Mouse (Mus musculus) MEL (cell line): ENCODE data around the gene Gm6040. TPM values are rescaled to one million over a fixed set of nuclear protein-coding genes. Genes with fewer than 3 reads are reported as not detected.

Experiments
- DNase-seq: peaks from one replicate; pipeline ENCODE4 v3.0.0; 2011; ENCODE audit warnings: low read depth, low spot score
- H3K27ac ChIP-seq: 2 replicates; pipeline ENCODE4 v1.5.1; 2012; ENCODE audit warnings: low read depth, mild to moderate bottlenecking, control low read depth, low read length, moderate library complexity; ENCODE audit not compliant: control insufficient read depth
- H3K27me3 ChIP-seq, 2 experiments: fragments of 150-350 bp in 1 of 2; sonication (generic) in 1 of 2; 2 replicates each; pipeline ENCODE4 v1.6.1; 2012; ENCODE audit warnings: low read length in 2 of 2, mild to moderate bottlenecking in 2 of 2, improper control_type of control experiment in 1 of 2, moderate library complexity in 1 of 2; ENCODE audit not compliant: insufficient read depth in 2 of 2, control insufficient read depth in 1 of 2
- H3K36me3 ChIP-seq, 2 experiments: 2 replicates each; pipeline ENCODE4 v1.6.1; 2012 to 2014; ENCODE audit warnings: low read length in 2 of 2, improper control_type of control experiment in 1 of 2, inconsistent platforms in 1 of 2, mild to moderate bottlenecking in 1 of 2; ENCODE audit not compliant: insufficient read depth in 2 of 2, control insufficient read depth in 1 of 2
- H3K4me1 ChIP-seq, 2 experiments: fragments of 150-350 bp in 1 of 2; sonication (generic) in 1 of 2; 2 replicates each; pipeline ENCODE4 v1.6.1; 2012; ENCODE audit warnings: low read length in 2 of 2, improper control_type of control experiment in 1 of 2, mild to moderate bottlenecking in 1 of 2; ENCODE audit not compliant: insufficient read depth in 2 of 2, control insufficient read depth in 1 of 2
- H3K4me3 ChIP-seq, 2 experiments: fragments of 150-350 bp in 1 of 2; sonication (generic) in 1 of 2; 2 replicates each; pipeline ENCODE4 v1.5.1; 2012; ENCODE audit warnings: low read depth in 2 of 2, low read length in 2 of 2, mild to moderate bottlenecking in 2 of 2, moderate library complexity in 2 of 2, control low read depth in 1 of 2, improper control_type of control experiment in 1 of 2; ENCODE audit not compliant: control insufficient read depth in 1 of 2, insufficient read depth in 1 of 2
- H3K79me2 ChIP-seq: 2 replicates; pipeline ENCODE4 v1.6.1; 2012; ENCODE audit warnings: mild to moderate bottlenecking, low read length, moderate library complexity; ENCODE audit not compliant: control insufficient read depth, poor library complexity, insufficient read depth
- H3K9ac ChIP-seq: 2 replicates; pipeline ENCODE4 v1.6.1; 2012; ENCODE audit warnings: low read depth, mild to moderate bottlenecking, control low read depth, low read length, moderate library complexity; ENCODE audit not compliant: control insufficient read depth, poor library complexity, severe bottlenecking
- H3K9me3 ChIP-seq: fragments of 150-350 bp; sonication (generic); replicated peaks from 2 replicates; pipeline ENCODE4 v1.6.1; 2012; ENCODE audit warnings: mild to moderate bottlenecking, low read length, improper control_type of control experiment, moderate library complexity; ENCODE audit not compliant: insufficient read depth
- BHLHE40 ChIP-seq: IDR thresholded peaks from 2 replicates; pipeline ENCODE4 v1.6.1; 2012; ENCODE audit warnings: low read depth, mild to moderate bottlenecking, inconsistent platforms, low read length, improper control_type of control experiment, borderline replicate concordance
- CHD1 ChIP-seq: IDR thresholded peaks from 2 replicates; pipeline ENCODE4 v1.6.1; 2012; ENCODE audit warnings: low read depth, mild to moderate bottlenecking, inconsistent platforms, low read length, improper control_type of control experiment
- CTCF ChIP-seq, 3 experiments: IDR thresholded peaks in 2 of 3; conservative IDR thresholded peaks in 1 of 3; 2 replicates each; pipeline ENCODE4 v1.5.1; 2011 to 2012; ENCODE audit warnings: low read length in 3 of 3, low read depth in 2 of 3, mild to moderate bottlenecking in 2 of 3, improper control_type of control experiment in 1 of 3, inconsistent platforms in 1 of 3, mixed read lengths in 1 of 3, moderate library complexity in 1 of 3; ENCODE audit not compliant: control insufficient read depth in 1 of 3, insufficient read depth in 1 of 3, poor library complexity in 1 of 3, severe bottlenecking in 1 of 3
- E2F4 ChIP-seq: IDR thresholded peaks from 2 replicates; pipeline ENCODE4 v1.6.1; 2011; ENCODE audit warnings: low read depth, low read length, improper control_type of control experiment, borderline replicate concordance
- ELF1 ChIP-seq: IDR thresholded peaks from 2 replicates; pipeline ENCODE4 v1.6.1; 2014; ENCODE audit warnings: low read depth, mild to moderate bottlenecking, inconsistent platforms, low read length, improper control_type of control experiment, moderate library complexity
- EP300 ChIP-seq, 2 experiments: IDR thresholded peaks; 2 replicates each; pipeline ENCODE4 v1.6.1; 2011; ENCODE audit warnings: improper control_type of control experiment in 2 of 2, low read length in 2 of 2, low read depth in 1 of 2, mild to moderate bottlenecking in 1 of 2
- HCFC1 ChIP-seq: IDR thresholded peaks from 2 replicates; pipeline ENCODE4 v1.6.1; 2012; ENCODE audit warnings: low read depth, mild to moderate bottlenecking, inconsistent platforms, low read length, improper control_type of control experiment, moderate library complexity
- JUND ChIP-seq: IDR thresholded peaks from 2 replicates; pipeline ENCODE4 v1.6.1; 2011; ENCODE audit warnings: low read depth, mild to moderate bottlenecking, improper control_type of control experiment, low read length
- KAT2A ChIP-seq: conservative IDR thresholded peaks from 2 replicates; pipeline ENCODE4 v1.6.1; 2012; ENCODE audit warnings: low read depth, low read length, improper control_type of control experiment, inconsistent platforms
- MAZ ChIP-seq: IDR thresholded peaks from 2 replicates; pipeline ENCODE4 v1.6.1; 2012; ENCODE audit warnings: low read depth, mild to moderate bottlenecking, inconsistent platforms, low read length, improper control_type of control experiment
- MEF2A ChIP-seq: IDR thresholded peaks from 2 replicates; pipeline ENCODE4 v1.6.1; 2014; ENCODE audit warnings: low read depth, mild to moderate bottlenecking, inconsistent platforms, low read length, improper control_type of control experiment; ENCODE audit not compliant: poor library complexity, insufficient replicate concordance, severe bottlenecking; ENCODE audit errors: extremely low read depth
- MYB ChIP-seq: IDR thresholded peaks from 2 replicates; pipeline ENCODE4 v1.6.1; 2011; ENCODE audit warnings: mild to moderate bottlenecking, low read depth, low read length, improper control_type of control experiment
- MYC ChIP-seq: IDR thresholded peaks from 2 replicates; pipeline ENCODE4 v1.6.1; 2011; ENCODE audit warnings: low read depth, mild to moderate bottlenecking, low read length, improper control_type of control experiment, moderate library complexity
- NRF1 ChIP-seq: IDR thresholded peaks from 2 replicates; pipeline ENCODE4 v1.6.1; 2014; ENCODE audit warnings: low read depth, mild to moderate bottlenecking, inconsistent platforms, low read length, improper control_type of control experiment, moderate library complexity; ENCODE audit not compliant: poor library complexity, insufficient read depth, severe bottlenecking
- POLR2A ChIP-seq, 2 experiments: IDR thresholded peaks; 2 replicates each; pipeline ENCODE4 v1.6.1; 2011 to 2012; ENCODE audit warnings: low read length in 2 of 2, mild to moderate bottlenecking in 2 of 2, control low read depth in 1 of 2, improper control_type of control experiment in 1 of 2, low read depth in 1 of 2, moderate library complexity in 1 of 2; ENCODE audit not compliant: control insufficient read depth in 1 of 2, insufficient read depth in 1 of 2, poor library complexity in 1 of 2
- POLR2AphosphoS2 ChIP-seq: IDR thresholded peaks from 2 replicates; pipeline ENCODE4 v1.6.1; 2011; ENCODE audit warnings: low read length, improper control_type of control experiment
- SIN3A ChIP-seq: IDR thresholded peaks from 2 replicates; pipeline ENCODE4 v1.6.1; 2012; ENCODE audit warnings: low read length, improper control_type of control experiment, inconsistent platforms
- SMC3 ChIP-seq: IDR thresholded peaks from 2 replicates; pipeline ENCODE4 v1.6.1; 2011; ENCODE audit warnings: low read depth, low read length, improper control_type of control experiment
- TAL1 ChIP-seq: IDR thresholded peaks from 2 replicates; pipeline ENCODE4 v1.6.1; 2012; ENCODE audit warnings: mild to moderate bottlenecking, inconsistent platforms, low read length, moderate library complexity, mixed read lengths
- polyA plus RNA-seq, 2 experiments: library from polyadenylated mRNA; stranded (reverse) in 1 of 2; unstranded in 1 of 2; fragments of >175 nt in 1 of 2; fragments of >200 nt in 1 of 2; gene quantifications; 2 replicates each; pipeline versions ENCODE4 v1.2.1 to v1.2.4; 2012; ENCODE audit warnings: low replicate concordance in 2 of 2, low read depth in 1 of 2; ENCODE audit not compliant: insufficient read length in 2 of 2, insufficient read depth in 1 of 2, missing spikeins in 1 of 2
- total RNA-seq: library from RNA; depleted of rRNA; stranded (reverse); fragments of 300-350 nt; gene quantifications from 2 replicates; pipeline ENCODE4 v1.2.3, GENCODE M21; 2012

The Gm6040 gene
- total and polyA plus RNA-seq, 3 experiments: not detected

DNA sequence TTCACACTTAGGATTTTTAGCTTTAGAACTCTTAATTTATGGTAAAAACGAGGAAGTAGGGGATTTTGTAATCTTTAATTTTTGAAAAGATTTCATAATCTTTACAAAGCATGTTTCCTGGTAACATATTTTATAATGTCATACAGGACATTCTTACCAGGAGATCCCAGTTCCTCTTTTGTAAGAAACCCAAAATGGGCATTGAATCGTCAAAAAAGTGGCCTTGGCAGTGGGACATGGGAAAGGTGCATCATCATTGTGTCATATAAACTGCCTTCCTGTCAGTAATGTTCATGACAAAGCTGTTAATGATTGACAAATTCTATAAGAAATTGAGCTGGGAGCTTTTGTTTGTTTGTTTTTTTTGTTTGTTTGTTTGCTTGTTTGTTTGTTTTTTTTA is 13.6 kb downstream of the Gm6040 start:
- TF ChIP-seq TAL1: no peak
- TF ChIP-seq CHD1: no peak
- no peak for TF ChIP-seq EP300 (IDR thresholded peaks at IDR 0.05; ENCODE audit: low read depth in 1 of 2, low read length in 2 of 2)
- TF ChIP-seq MYB: no peak
- no peak for TF ChIP-seq SMC3
- H3K27me3 ChIP-seq: no peaks in the 10 kb centered on the region
- no peaks in the 10 kb centered on the region for H3K36me3 ChIP-seq
- H3K79me2 ChIP-seq: no peaks in the 10 kb centered on the region
- H3K4me3 ChIP-seq: no peak overlapping the region
- no peak for DNase-seq
- no peak overlapping the region for H3K9ac ChIP-seq
- H3K9me3 ChIP-seq: no peaks in the 10 kb centered on the region
- H3K4me1 ChIP-seq: no peaks in the 10 kb centered on the region
- H3K27ac ChIP-seq: no peak overlapping the region

DNA sequence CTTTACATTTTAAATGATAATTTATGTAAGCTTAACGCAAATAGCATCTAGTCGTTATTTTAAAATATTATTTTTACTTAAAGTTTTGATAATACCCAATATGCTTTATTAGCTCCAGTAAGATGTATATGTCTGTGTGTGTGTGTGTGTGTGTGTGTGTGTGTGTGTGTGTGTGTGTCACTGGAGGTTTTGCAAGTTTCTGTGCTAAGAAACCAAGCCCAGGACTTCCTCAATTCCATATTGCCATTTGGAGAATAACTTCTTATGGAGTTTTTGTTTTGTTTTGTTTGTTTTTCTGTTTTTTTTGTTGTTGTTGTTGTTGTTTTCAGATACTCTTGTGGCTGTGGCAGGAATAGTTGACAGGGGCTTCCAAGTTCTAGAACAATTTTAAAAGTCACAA is 14.8 kb downstream of the Gm6040 start:
- no peak overlapping the region for H3K9ac ChIP-seq
- no peaks in the 10 kb centered on the region for H3K9me3 ChIP-seq
- no peak overlapping the region for H3K27ac ChIP-seq
- TF ChIP-seq BHLHE40: no peak
- TF ChIP-seq JUND: no peak
- no peak for TF ChIP-seq CTCF (IDR thresholded peaks at IDR 0.05 in 2 of 3, conservative IDR thresholded peaks at IDR 0.05 in 1 of 3; ENCODE audit: control insufficient read depth in 1 of 3, insufficient read depth in 1 of 3, low read depth in 2 of 3, low read length in 3 of 3, poor library complexity in 1 of 3, severe bottlenecking in 1 of 3)
- no peak for TF ChIP-seq TAL1
- TF ChIP-seq NRF1: no peak
- TF ChIP-seq MAZ: no peak
- TF ChIP-seq SMC3: no peak
- TF ChIP-seq MEF2A: no peak
- TF ChIP-seq EP300 (IDR thresholded peaks at IDR 0.05; ENCODE audit: low read depth in 1 of 2, low read length in 2 of 2): no peak
- TF ChIP-seq POLR2AphosphoS2: no peak
- TF ChIP-seq ELF1: no peak
- no peak for TF ChIP-seq SIN3A
- no peak for TF ChIP-seq POLR2A (IDR thresholded peaks at IDR 0.05; ENCODE audit: control insufficient read depth in 1 of 2, insufficient read depth in 1 of 2, low read depth in 1 of 2, low read length in 2 of 2, poor library complexity in 1 of 2)
- H3K79me2 ChIP-seq: no peaks in the 10 kb centered on the region
- no peak overlapping the region for H3K4me3 ChIP-seq
- no peak for DNase-seq
- no peaks in the 10 kb centered on the region for H3K27me3 ChIP-seq
- no peaks in the 10 kb centered on the region for H3K36me3 ChIP-seq
- H3K4me1 ChIP-seq: no peaks in the 10 kb centered on the region

DNA sequence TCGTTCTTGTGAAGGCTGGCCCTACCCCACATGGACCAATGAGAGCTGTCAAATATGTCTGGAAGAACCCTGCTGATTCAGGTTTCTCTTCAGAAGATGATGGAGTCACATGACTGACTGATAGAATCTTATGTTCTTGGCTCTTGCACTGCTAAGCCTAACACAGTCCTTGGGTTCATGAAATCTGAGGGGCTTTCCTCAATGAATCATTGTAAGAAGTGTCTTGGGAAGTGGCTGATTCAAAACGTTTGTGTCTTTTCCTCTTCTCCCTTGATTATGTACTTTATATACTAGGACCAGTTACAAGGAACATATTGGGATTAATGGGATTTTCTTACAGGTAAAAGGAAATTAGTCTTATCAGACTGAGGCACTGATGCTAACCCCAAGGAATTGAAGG is 19.3 kb downstream of the Gm6040 start, which contains the start of gene Gm15056:
Gm15056 (minus strand) TSS at position 101 of the 400 bp plus-strand sequence.
- TF ChIP-seq KAT2A: no peak
- TF ChIP-seq MYC: no peak
- no peak for TF ChIP-seq TAL1
- TF ChIP-seq BHLHE40: no peak
- TF ChIP-seq CHD1: no peak
- TF ChIP-seq NRF1: no peak
- TF ChIP-seq E2F4: no peak
- no peak for TF ChIP-seq HCFC1
- Histone ChIP-seq H3K79me2 (no peaks in the 10 kb centered on the region), H3K9me3 (no peaks in the 10 kb centered on the region), H3K36me3 (no peaks in the 10 kb centered on the region), H3K27ac (no peak within 1 kb of the TSS), H3K9ac (no peak within 1 kb of the TSS), H3K27me3 (no peaks in the 10 kb centered on the region), H3K4me1 (no peaks in the 10 kb centered on the region), H3K4me3 (no peak within 1 kb of the TSS)
- no peak for DNase-seq
